Mouse (Mus musculus): Measurements from ENCODE around the gene Snx11.

DNA sequence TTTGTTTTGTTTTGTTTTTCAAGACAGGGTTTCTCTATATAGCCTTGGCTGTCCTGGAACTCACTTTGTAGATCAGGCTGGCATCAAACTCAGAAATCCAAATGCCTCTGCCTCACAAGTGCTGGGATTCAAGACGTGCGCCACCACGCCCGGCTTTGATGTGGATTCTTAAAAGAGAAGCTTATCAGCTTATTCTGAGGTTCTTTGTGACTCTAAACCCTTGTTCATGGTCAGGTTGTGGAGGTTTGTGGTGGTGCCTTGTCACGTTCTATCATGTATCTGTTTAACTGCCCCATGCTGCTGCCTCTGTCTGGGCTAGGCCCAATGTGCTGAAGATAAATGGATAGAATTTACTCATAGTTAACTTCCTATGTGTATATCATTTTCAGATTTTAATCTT, 28.2 kb upstream of the Snx11 start:
- TF ChIP-seq POLR2A (IDR thresholded peaks at IDR 0.05; ENCODE audit: low read depth, low read length) (no peak), CTCF (IDR thresholded peaks at IDR 0.05; ENCODE audit: borderline replicate concordance, insufficient read depth, low read length) (no peak)

Data from embryonic fibroblast, embryonic 13.5 days (primary cell).